Mouse (Mus musculus) kidney, embryonic 15.5 days (tissue): ENCODE measurements at regions not wholly inside any gene's neighbourhood (a gene's known extent, or its start where the extent isn't known, plus 50 kb on each side); places are given as distances from the start of the nearest gene placed in this dataset.
"Not testable (repeated sequence)": the region's sequence is repeated elsewhere in the genome, so short reads cannot be mapped to it uniquely, and the experiment has no call there.

Experiments used
- ATAC-seq: fragments of 200-750 bp; cut with Nextera tagmentation; replicated peaks from 2 replicates; pipeline ENCODE4 v1.8.0; 2017; ENCODE audit warnings: moderate TSS enrichment; ENCODE audit not compliant: low FRiP score
- H3K27ac ChIP-seq: fragments of 300-500 bp; sonication (generic); 2 replicates; pipeline ENCODE4 v1.5.1; 2015; ENCODE audit warnings: mild to moderate bottlenecking, inconsistent platforms
- H3K27me3 ChIP-seq: fragments of 300-500 bp; sonication (generic); 2 replicates; pipeline ENCODE4 v1.6.1; 2015; ENCODE audit warnings: inconsistent platforms
- H3K36me3 ChIP-seq: fragments of 300-500 bp; sonication (generic); 2 replicates; pipeline ENCODE4 v1.6.1; 2015; ENCODE audit warnings: inconsistent platforms
- H3K4me1 ChIP-seq: fragments of 300-500 bp; sonication (generic); 2 replicates; pipeline ENCODE4 v1.6.1; 2015; ENCODE audit warnings: inconsistent platforms
- H3K4me2 ChIP-seq: fragments of 300-500 bp; sonication (generic); 2 replicates; pipeline ENCODE4 v1.6.1; 2015; ENCODE audit warnings: moderate library complexity, mild to moderate bottlenecking, inconsistent platforms
- H3K4me3 ChIP-seq: fragments of 300-500 bp; sonication (generic); replicated peaks from 2 replicates; pipeline ENCODE4 v1.5.1; 2015; ENCODE audit warnings: mild to moderate bottlenecking, inconsistent platforms
- H3K9ac ChIP-seq: fragments of 300-500 bp; sonication (generic); 2 replicates; pipeline ENCODE4 v1.6.1; 2015; ENCODE audit warnings: mild to moderate bottlenecking, inconsistent platforms
- H3K9me3 ChIP-seq: fragments of 300-500 bp; sonication (generic); replicated peaks from 2 replicates; pipeline ENCODE4 v1.6.1; 2016; ENCODE audit warnings: inconsistent platforms
- WGBS: fragments of 180-500 bp; shearing (Covaris S2); methylation state at CpG from one replicate; pipeline ENCODE4 v1.1.7; 2015; ENCODE audit warnings: mixed read lengths; 5-methylcytosine and 5-hydroxymethylcytosine counted together

- ATAC-seq, result no peak
- Histone ChIP-seq H3K4me1 (no peaks in the 10 kb centered on the region; the same call in 1 of the 2 replicates), H3K36me3 (no peaks in the 10 kb centered on the region), H3K4me2 (no peak overlapping the region), H3K27ac (no peak overlapping the region), H3K4me3 (no peak overlapping the region), H3K27me3 (no peaks in the 10 kb centered on the region), H3K9ac (no peak overlapping the region), H3K9me3 (no peaks in the 10 kb centered on the region)
- 60% methylated on average over 1 of the region's 1 CpGs for WGBS
Measured at GRCm38 (mm10) chr10:25677889-25678288, 141.8 kb upstream of the Smlr1 start.

GRCm38 (mm10) chr10:25675368-25675767 is 139.3 kb upstream of the Smlr1 start:
- Histone ChIP-seq H3K36me3 (no peaks in the 10 kb centered on the region), H3K27ac (no peak overlapping the region), H3K9me3 (no peaks in the 10 kb centered on the region), H3K27me3 (no peaks in the 10 kb centered on the region), H3K9ac (no peak overlapping the region), H3K4me1 (no peaks in the 10 kb centered on the region; the same call in 1 of the 2 replicates), H3K4me2 (peak overlapping the region; percentile 22; the same call in 1 of the 2 replicates), H3K4me3 (no peak overlapping the region)
- ATAC-seq, result no peak
- 23% methylated on average over 10 of the region's 10 CpGs for WGBS

- Histone ChIP-seq H3K27me3 (no peaks in the 10 kb centered on the region), H3K4me3 (no peak overlapping the region), H3K9ac (no peak overlapping the region), H3K9me3 (no peaks in the 10 kb centered on the region), H3K4me2 (no peak overlapping the region), H3K4me1 (no peaks in the 10 kb centered on the region), H3K36me3 (no peaks in the 10 kb centered on the region), H3K27ac (no peak overlapping the region)
- ATAC-seq, result no peak
- 90% methylated on average over 1 of the region's 1 CpGs for WGBS
Measured at GRCm38 (mm10) chr10:25670061-25670460, 134.0 kb upstream of the Smlr1 start.

GRCm38 (mm10) chr10:25652742-25653563 is 116.9 kb upstream of the Smlr1 start:
- H3K9me3 ChIP-seq, result no peaks in the 10 kb centered on the region
- ATAC-seq, result peak; percentile 73; the same call in 1 of the 2 replicates
- WGBS, result 53% methylated on average over 16 of the region's 16 CpGs

GRCm38 (mm10) chr10:25647740-25648139 is 111.7 kb upstream of the Smlr1 start:
- no peaks in the 10 kb centered on the region for H3K36me3 ChIP-seq
- 0 out of 2 replicates have a peak, but pooled peaks cover 4% of the 10 kb centered on the region for H3K4me1 ChIP-seq
- 75% methylated on average over 1 of the region's 1 CpGs for WGBS
- no peak overlapping the region for H3K9ac ChIP-seq
- H3K4me3 ChIP-seq, result no peak overlapping the region
- H3K27me3 ChIP-seq, result no peaks in the 10 kb centered on the region
- ATAC-seq, result no peak
- no peaks in the 10 kb centered on the region for H3K9me3 ChIP-seq
- H3K4me2 ChIP-seq, result no peak overlapping the region
- no peak overlapping the region for H3K27ac ChIP-seq

More at GRCm38 (mm10) chr10:25652742-25653563, 116.9 kb upstream of the Smlr1 start:
- Histone ChIP-seq H3K27ac (no peak overlapping the region), H3K9ac (no peak overlapping the region), H3K4me1 (0 out of 2 replicates have a peak, but pooled peaks cover 10% of the 10 kb centered on the region), H3K4me2 (no peak overlapping the region), H3K4me3 (no peak overlapping the region), H3K36me3 (no peaks in the 10 kb centered on the region), H3K27me3 (no peaks in the 10 kb centered on the region)

GRCm38 (mm10) chr10:25643518-25643993 is 107.5 kb upstream of the Smlr1 start:
- Histone ChIP-seq H3K4me1 (no peaks in the 10 kb centered on the region), H3K36me3 (no peaks in the 10 kb centered on the region), H3K27me3 (no peaks in the 10 kb centered on the region), H3K4me2 (no peak overlapping the region), H3K27ac (no peak overlapping the region), H3K9ac (no peak overlapping the region), H3K4me3 (no peak overlapping the region), H3K9me3 (no peaks in the 10 kb centered on the region)
- no peak for ATAC-seq
- 38% methylated on average over 3 of the region's 3 CpGs for WGBS

GRCm38 (mm10) chr10:25642079-25642696 is 106.1 kb upstream of the Smlr1 start:
- H3K4me2 ChIP-seq, result no peak overlapping the region
- no peaks in the 10 kb centered on the region for H3K9me3 ChIP-seq
- H3K4me1 ChIP-seq, result 0 out of 2 replicates have a peak, but pooled peaks cover 4% of the 10 kb centered on the region
- no peaks in the 10 kb centered on the region for H3K36me3 ChIP-seq
- H3K4me3 ChIP-seq, result no peak overlapping the region
- no peak overlapping the region for H3K27ac ChIP-seq
- H3K9ac ChIP-seq, result no peak overlapping the region
- no peaks in the 10 kb centered on the region for H3K27me3 ChIP-seq
- 83% methylated on average over 9 of the region's 9 CpGs for WGBS
- no peak for ATAC-seq

GRCm38 (mm10) chr10:25633058-25633614 is 97.1 kb upstream of the Smlr1 start:
- H3K9ac ChIP-seq, result no peak overlapping the region
- H3K4me1 ChIP-seq, result 0 out of 2 replicates have a peak, but pooled peaks cover 4% of the 10 kb centered on the region
- H3K27ac ChIP-seq, result no peak overlapping the region
- no peak for ATAC-seq
- WGBS, result 57% methylated on average over 4 of the region's 4 CpGs
- H3K4me2 ChIP-seq, result no peak overlapping the region
- no peaks in the 10 kb centered on the region for H3K36me3 ChIP-seq
- no peaks in the 10 kb centered on the region for H3K9me3 ChIP-seq
- no peaks in the 10 kb centered on the region for H3K27me3 ChIP-seq
- no peak overlapping the region for H3K4me3 ChIP-seq

GRCm38 (mm10) chr10:25632306-25632705 is 96.2 kb upstream of the Smlr1 start:
- H3K27ac ChIP-seq, result no peak overlapping the region
- no peaks in the 10 kb centered on the region for H3K27me3 ChIP-seq
- no peak overlapping the region for H3K9ac ChIP-seq
- H3K4me3 ChIP-seq, result no peak overlapping the region
- H3K4me1 ChIP-seq, result 0 out of 2 replicates have a peak, but pooled peaks cover 2% of the 10 kb centered on the region
- H3K36me3 ChIP-seq, result no peaks in the 10 kb centered on the region
- H3K4me2 ChIP-seq, result no peak overlapping the region
- H3K9me3 ChIP-seq, result no peaks in the 10 kb centered on the region
- WGBS, result 85% methylated on average over 7 of the region's 7 CpGs
- ATAC-seq, result no peak

- WGBS, result 79% methylated on average over 5 of the region's 5 CpGs
- no peak overlapping the region for H3K9ac ChIP-seq
- H3K4me3 ChIP-seq, result no peak overlapping the region
- no peak for ATAC-seq
- no peak overlapping the region; the same call in 1 of the 2 replicates for H3K27ac ChIP-seq
- H3K36me3 ChIP-seq, result no peaks in the 10 kb centered on the region
- no peaks in the 10 kb centered on the region for H3K4me1 ChIP-seq
- no peaks in the 10 kb centered on the region for H3K9me3 ChIP-seq
- no peak overlapping the region for H3K4me2 ChIP-seq
- H3K27me3 ChIP-seq, result no peaks in the 10 kb centered on the region
Measured at GRCm38 (mm10) chr10:25622585-25622984, 86.5 kb upstream of the Smlr1 start.

- not testable (repeated sequence) for H3K9ac ChIP-seq, H3K27me3 ChIP-seq, H3K36me3 ChIP-seq, H3K4me1 ChIP-seq, H3K4me3 ChIP-seq, ATAC-seq, H3K9me3 ChIP-seq, H3K4me2 ChIP-seq
- H3K27ac ChIP-seq, result peak overlapping the region; percentile 46
- 52% methylated on average over 1 of the region's 1 CpGs for WGBS
Measured at GRCm38 (mm10) chr10:25621747-25622134, 85.7 kb upstream of the Smlr1 start.
